ENCODE assay signal across 9 mouse cellular contexts in genomic region chr4:109460421-109461179, GRCm38 (mm10). TPM values are rescaled to one million over a fixed set of nuclear protein-coding genes. Genes with fewer than 3 reads are reported as not detected.
DNase-seq lines count a peak whose midpoint lies in the region; ATAC-seq and TF ChIP-seq lines count a peak whose summit lies in the region.
"Had no signal": no experiment of that assay in that cellular context is flagged by ENCODE, and none has a peak within 500 bp of the region (broad histone marks: within the 10 kb centered on the region; RNA-seq: fewer than 3 reads in every experiment).

No protein-coding gene starts in this region.

- H3K4me3 ChIP-seq in liver, embryonic 12.5 days: no peak overlapping the region
- no peak overlapping the region for H3K4me3 ChIP-seq in liver, embryonic 11.5 days (ENCODE audit: low read depth, low read length)
- no peak overlapping the region for H3K4me3 ChIP-seq in limb, embryonic 12.5 days (replicated peaks)
- H3K4me3 ChIP-seq in stomach, postnatal 0 days (ENCODE audit: low read depth, low read length): no peak overlapping the region
- H3K4me3 ChIP-seq: megakaryocyte, embryonic 14.5 days had no signal

- H3K4me1 ChIP-seq in liver, embryonic 12.5 days: peaks cover 34% of the 10 kb centered on the region
- H3K4me1 ChIP-seq in liver, embryonic 11.5 days (replicated peaks; ENCODE audit: control insufficient read depth, insufficient read depth, low read length): no peaks in the 10 kb centered on the region
- peaks cover 14% of the 10 kb centered on the region for H3K4me1 ChIP-seq in limb, embryonic 12.5 days (replicated peaks)
- no peaks in the 10 kb centered on the region for H3K4me1 ChIP-seq in stomach, postnatal 0 days (replicated peaks; ENCODE audit: control insufficient read depth, insufficient read depth)

- DNase-seq in liver, embryonic 11.5 days (ENCODE audit: low spot score): no peak
- DNase-seq in heart, postnatal 10 days: peak; percentile 76 to 79
- no peak for DNase-seq in stomach, postnatal 0 days (ENCODE audit: low spot score)
- DNase-seq in retina, embryonic 14.5 days (ENCODE audit: low spot score): no peak
- no peak for DNase-seq in urinary bladder, adult 2 months (ENCODE audit: low spot score)

- WGBS in liver, embryonic 12.5 days (ENCODE audit: insufficient replicate concordance): 71% methylated on average over 3 of the region's 3 CpGs
- WGBS in liver, embryonic 11.5 days: 79% methylated on average over 3 of the region's 3 CpGs
- WGBS in limb, embryonic 12.5 days: 54% methylated on average over 3 of the region's 3 CpGs
- 29% methylated on average over 3 of the region's 3 CpGs for WGBS in stomach, postnatal 0 days

- 0 out of 2 replicates have a peak, but pooled peaks have one; percentile 35 for ATAC-seq in liver, embryonic 12.5 days
- no peak for ATAC-seq in liver, embryonic 11.5 days (replicated peaks; ENCODE audit: low FRiP score)
- ATAC-seq in limb, embryonic 12.5 days (ENCODE audit: insufficient number of reproducible peaks, insufficient read depth, low FRiP score, low TSS enrichment, low read depth): peak; percentile 88
- peak; percentile 87 for ATAC-seq in stomach, postnatal 0 days (ENCODE audit: low FRiP score, low TSS enrichment)
- ATAC-seq in erythroblast, adult 5-6 weeks (replicated peaks; ENCODE audit: low FRiP score, poor library complexity, severe bottlenecking): no peak

- TF ChIP-seq EP300 in stomach, postnatal 0 days (optimal IDR thresholded peaks at IDR 0.05): no peak

- H3K27me3 ChIP-seq in liver, embryonic 12.5 days (replicated peaks): no peaks in the 10 kb centered on the region
- no peaks in the 10 kb centered on the region for H3K27me3 ChIP-seq in liver, embryonic 11.5 days (replicated peaks; ENCODE audit: control insufficient read depth, insufficient read depth, low read length)
- no peaks in the 10 kb centered on the region for H3K27me3 ChIP-seq in limb, embryonic 12.5 days
- no peaks in the 10 kb centered on the region for H3K27me3 ChIP-seq in stomach, postnatal 0 days (ENCODE audit: control insufficient read depth, insufficient read depth, low read length)
- H3K27me3 ChIP-seq: megakaryocyte, embryonic 14.5 days had no signal

- peak; percentile 0; the same call in 1 of the 2 replicates for TF ChIP-seq CTCF in stomach, postnatal 0 days (IDR thresholded peaks at IDR 0.05; ENCODE audit: low read depth)

- H3K27ac ChIP-seq in liver, embryonic 12.5 days: no peak overlapping the region
- H3K27ac ChIP-seq in liver, embryonic 11.5 days (ENCODE audit: low read depth, low read length): no peak overlapping the region
- H3K27ac ChIP-seq in limb, embryonic 12.5 days: peak overlapping the region; percentile 59
- peak overlapping the region; percentile 46 for H3K27ac ChIP-seq in stomach, postnatal 0 days (replicated peaks)

- H3K9ac ChIP-seq in liver, embryonic 12.5 days: no peak overlapping the region
- H3K9ac ChIP-seq in liver, embryonic 11.5 days (ENCODE audit: low read depth, low read length): no peak overlapping the region
- H3K9ac ChIP-seq in limb, embryonic 12.5 days (replicated peaks): no peak overlapping the region
- H3K9ac ChIP-seq in stomach, postnatal 0 days (ENCODE audit: low read length): no peak overlapping the region

- intact Hi-C loops in heart, postnatal 10 days (cut with DNase I): loop anchor here (1.0 kb wide), 1 partner anchor 15 kb away; no protein-coding TSS in a partner anchor

- H3K4me2 ChIP-seq in liver, embryonic 12.5 days: no peak overlapping the region
- no peak overlapping the region for H3K4me2 ChIP-seq in liver, embryonic 11.5 days
- no peak overlapping the region for H3K4me2 ChIP-seq in limb, embryonic 12.5 days
- 0 out of 2 replicates have a peak overlapping the region, but pooled peaks have one; percentile 21 for H3K4me2 ChIP-seq in stomach, postnatal 0 days (replicated peaks; ENCODE audit: low read depth)

- peaks cover 14% of the 10 kb centered on the region for H3K36me3 ChIP-seq in liver, embryonic 12.5 days
- no peaks in the 10 kb centered on the region for H3K36me3 ChIP-seq in liver, embryonic 11.5 days (ENCODE audit: control insufficient read depth, insufficient read depth, low read length)
- H3K36me3 ChIP-seq in limb, embryonic 12.5 days: peaks cover 3% of the 10 kb centered on the region; the same call in 1 of the 2 replicates
- no peaks in the 10 kb centered on the region for H3K36me3 ChIP-seq in stomach, postnatal 0 days (ENCODE audit: control insufficient read depth, insufficient read depth, low read length)

- no peaks in the 10 kb centered on the region for H3K9me3 ChIP-seq in liver, embryonic 12.5 days (replicated peaks)
- H3K9me3 ChIP-seq in liver, embryonic 11.5 days (ENCODE audit: control insufficient read depth, low read length): no peaks in the 10 kb centered on the region
- no peaks in the 10 kb centered on the region for H3K9me3 ChIP-seq in limb, embryonic 12.5 days
- no peaks in the 10 kb centered on the region for H3K9me3 ChIP-seq in stomach, postnatal 0 days (ENCODE audit: control insufficient read depth, low read length)
- H3K9me3 ChIP-seq: megakaryocyte, embryonic 14.5 days had no signal

RNA-seq across cellular contexts. Expression of gene Rnf11, which starts 23.9 kb away (rescaled TPM):
- 41.3 and 44.7 TPM in 2 replicates for polyA plus RNA-seq in liver, embryonic 12.5 days (2016; fragmentation: Nextera tagmentation; extraction: Ambion mirVana)
- polyA plus RNA-seq in liver, embryonic 11.5 days (2014; fragmentation: Nextera tagmentation; extraction: Ambion mirVana): 25.0 and 25.2 TPM in 2 replicates
- total RNA-seq in heart, postnatal 10 days (2021): 100 to 1,000 TPM; 107 to 112 TPM
- 44.3 and 45.9 TPM in 2 replicates for polyA plus RNA-seq in limb, embryonic 12.5 days (2016; fragmentation: Nextera tagmentation; extraction: Ambion mirVana)
- 52.0 and 57.1 TPM in 2 replicates for polyA plus RNA-seq in stomach, postnatal 0 days (2015; fragmentation: Nextera tagmentation; extraction: Ambion mirVana)
- 72.9 and 75.3 TPM in 2 replicates for polyA plus RNA-seq in urinary bladder, adult 2 months (2012; rRNA removed)
- 174 and 177 TPM in 2 replicates for total RNA-seq in erythroblast, adult 5-6 weeks (2015; ENCODE audit: low replicate concordance)
- 241 and 315 TPM in 2 replicates for total RNA-seq in erythroblast, adult 5-6 weeks (2017; ENCODE audit: low replicate concordance)

RNA-seq across cellular contexts. Expression of gene Ttc39a, which starts 54.2 kb away (rescaled TPM):
- polyA plus RNA-seq in liver, embryonic 12.5 days (2016; fragmentation: Nextera tagmentation; extraction: Ambion mirVana): 12.9 and 13.7 TPM in 2 replicates
- polyA plus RNA-seq in liver, embryonic 11.5 days (2014; fragmentation: Nextera tagmentation; extraction: Ambion mirVana): 10.9 and 12.0 TPM in 2 replicates
- total RNA-seq in heart, postnatal 10 days (2021): 1 to 10 TPM; 2.8 to 4.1 TPM
- polyA plus RNA-seq in limb, embryonic 12.5 days (2016; fragmentation: Nextera tagmentation; extraction: Ambion mirVana): 5.6 and 6.0 TPM in 2 replicates
- 29.7 and 30.2 TPM in 2 replicates for polyA plus RNA-seq in stomach, postnatal 0 days (2015; fragmentation: Nextera tagmentation; extraction: Ambion mirVana)
- polyA plus RNA-seq in urinary bladder, adult 2 months (2012; rRNA removed): 8.4 and 10.8 TPM in 2 replicates
- total RNA-seq in erythroblast, adult 5-6 weeks (2015; ENCODE audit: low replicate concordance): 10.8 and 15.0 TPM in 2 replicates
- total RNA-seq in erythroblast, adult 5-6 weeks (2017; ENCODE audit: low replicate concordance): 16.7 and 17.4 TPM in 2 replicates

Comparison
In these comparisons a context has a peak if more than half of its experiments do, and no peak if none do; other contexts are left out.
1. ATAC-seq: peak in liver, embryonic 12.5 days (single experiment), limb, embryonic 12.5 days (single experiment) and stomach, postnatal 0 days (single experiment); none in liver, embryonic 11.5 days (single experiment) and erythroblast, adult 5-6 weeks (single experiment).
2. H3K27ac ChIP-seq: peak in limb, embryonic 12.5 days (single experiment) and stomach, postnatal 0 days (single experiment); none in liver, embryonic 12.5 days (single experiment) and liver, embryonic 11.5 days (single experiment).
3. DNase-seq: peak in heart, postnatal 10 days (2 of 2); none in liver, embryonic 11.5 days (single experiment), stomach, postnatal 0 days (single experiment), retina, embryonic 14.5 days (single experiment) and urinary bladder, adult 2 months (single experiment).